In genomic region chr6:56850315-56850714, GRCm38 (mm10) we compare ENCODE assay signal across 12 mouse cellular contexts. TPM values are rescaled to one million over a fixed set of nuclear protein-coding genes. Genes with fewer than 3 reads are reported as not detected.
A peak's percentile ranks its signal among the peaks of the same experiment; 100 is the strongest.
DNase-seq lines count a peak whose midpoint lies in the region; ATAC-seq and TF ChIP-seq lines count a peak whose summit lies in the region.
"Had no signal": no experiment of that assay in that cellular context is flagged by ENCODE, and none has a peak within 500 bp of the region (broad histone marks: within the 10 kb centered on the region; RNA-seq: fewer than 3 reads in every experiment).

No protein-coding gene starts in this region.

- no peak overlapping the region for H3K4me3 ChIP-seq in left cerebral cortex, adult 2 months
- no peak overlapping the region for H3K4me3 ChIP-seq in CH12.LX (replicated peaks in 1 of 3; ENCODE audit: low read depth in 2 of 3, low read length in 2 of 3, poor library complexity in 1 of 3)
- H3K4me3 ChIP-seq: forebrain, embryonic 10.5 days; megakaryocyte, embryonic 14.5 days had no signal

- no peaks in the 10 kb centered on the region for H3K79me2 ChIP-seq in CH12.LX (replicated peaks; ENCODE audit: control insufficient read depth, extremely low read depth, insufficient read depth, poor library complexity, severe bottlenecking)

- 0 out of 4 replicates have a peak, but pooled peaks have one; percentile 34 to 43 for ATAC-seq in hematopoietic stem cell, adult 5-6 weeks (replicated peaks in 1 of 2; ENCODE audit: insufficient read depth in 1 of 2, low FRiP score in 2 of 2, low TSS enrichment in 1 of 2, low read depth in 1 of 2, poor library complexity in 2 of 2, severe bottlenecking in 2 of 2)

- intact Hi-C loops in left cerebral cortex, adult 2 months (cut with DNase I), result no loop called here

- H3K4me2 ChIP-seq in CH12.LX (ENCODE audit: insufficient read depth, low read depth, poor library complexity, severe bottlenecking), result no peak overlapping the region

- TF ChIP-seq POLR2A in CH12.LX (IDR thresholded peaks at IDR 0.05; ENCODE audit: low read depth, low read length), result no peak

- in situ Hi-C loops in CH12.LX (cut with MboI; ENCODE audit: low pct_ligation_motif_present, low pct_unique_long_range_greater_than_20kb, low sequenced_read_pairs), result no loop called here

- H3K9me3 ChIP-seq in CH12.LX (replicated peaks; ENCODE audit: low read length), result no peaks in the 10 kb centered on the region
- H3K9me3 ChIP-seq: forebrain, embryonic 10.5 days; megakaryocyte, embryonic 14.5 days had no signal

- H3K9ac ChIP-seq in CH12.LX (ENCODE audit: insufficient read depth, low read depth), result no peak overlapping the region

- peak; percentile 59 for TF ChIP-seq CTCF in left cerebral cortex, adult 2 months (IDR thresholded peaks at IDR 0.05)
- TF ChIP-seq CTCF in CH12.LX (conservative IDR thresholded peaks at IDR 0.05 in 1 of 2, IDR thresholded peaks at IDR 0.05 in 1 of 2; ENCODE audit: low read depth in 2 of 2, low read length in 2 of 2), result peak in 1 of 2 experiments; percentile 51; a peak in 2 of 4 replicates

- peak; percentile 13 to 23 for DNase-seq in heart, adult 18-20 months
- no peak for DNase-seq in heart, adult 8-10 months (ENCODE audit: low spot score)
- peak in 1 of 2 experiments; percentile 20 for DNase-seq in left cerebral cortex, adult 2 months (ENCODE audit: extremely low spot score in 1 of 2, low spot score in 2 of 2)
- no peak for DNase-seq in left cerebral cortex, adult 8-10 months (ENCODE audit: low spot score in 2 of 2)
- no peak for DNase-seq in CH12.LX (ENCODE audit: extremely low read depth)
- no peak for DNase-seq in urinary bladder, adult 2 months (ENCODE audit: low spot score)
- DNase-seq in ovary, postnatal 10 days (ENCODE audit: low spot score), result no peak
- DNase-seq: cerebellum, postnatal 14 days; layer of hippocampus, postnatal 36 days had no signal

- no peaks in the 10 kb centered on the region for H3K27me3 ChIP-seq in CH12.LX (replicated peaks)
- H3K27me3 ChIP-seq: megakaryocyte, embryonic 14.5 days had no signal

- H3K4me1 ChIP-seq in CH12.LX (ENCODE audit: control insufficient read depth in 1 of 2, insufficient read depth in 2 of 2), result no peaks in the 10 kb centered on the region

- no peak for TF ChIP-seq EP300 in CH12.LX (IDR thresholded peaks at IDR 0.05; ENCODE audit: low read length)

- H3K27ac ChIP-seq in left cerebral cortex, adult 2 months, result no peak overlapping the region
- no peak overlapping the region for H3K27ac ChIP-seq in CH12.LX (ENCODE audit: insufficient read depth, low read depth)
- H3K27ac ChIP-seq: forebrain, embryonic 10.5 days had no signal

- H3K36me3 ChIP-seq in CH12.LX (replicated peaks in 1 of 2; ENCODE audit: control insufficient read depth in 1 of 2, insufficient read depth in 1 of 2, low read length in 1 of 2), result no peaks in the 10 kb centered on the region

- dilution Hi-C loops in CH12.LX (cut with MboI; ENCODE audit: extremely low pct_ligation_motif_present, extremely low pct_unique_long_range_greater_than_20kb, low sequenced_read_pairs), result no loop called here

- TF ChIP-seq RAD21 in CH12.LX (IDR thresholded peaks at IDR 0.05; ENCODE audit: low read depth, low read length), result peak; percentile 45

TF ChIP-seq in CH12.LX, 34 proteins besides CTCF, POLR2A, EP300 and RAD21:
- peak; percentile 59 for TF ChIP-seq SMC3 (IDR thresholded peaks at IDR 0.05; ENCODE audit: low read depth, low read length)
- no peak for TF ChIP-seq RCOR1 (conservative IDR thresholded peaks at IDR 0.05; ENCODE audit: low read depth, low read length)
TF ChIP-seq in CH12.LX: peak in this region for 1.

RNA-seq across cellular contexts. Expression of gene Fkbp9, which starts 18.5 kb away (rescaled TPM):
- total RNA-seq in heart, adult 18-20 months (2021), result 10 to 100 TPM; 90.3 to 90.9 TPM
- 10 to 100 TPM; 86.6 to 95.2 (median 88.9) TPM for total RNA-seq in heart, adult 8-10 months (2022)
- 10 to 100 TPM; 25.9 to 26.6 TPM for total RNA-seq in left cerebral cortex, adult 2 months (2021)
- total RNA-seq in left cerebral cortex, adult 8-10 months (2022), result 10 to 100 TPM; 29.7 to 36.3 (median 33.7) TPM
- 0.97 and 1.7 TPM in 2 replicates for total RNA-seq in CH12.LX (2012; rRNA removed)
- not detected in 2 replicates for total RNA-seq in CH12.LX (2014; rRNA removed)
- polyA plus RNA-seq in CH12.LX (2012; ENCODE audit: insufficient read length, low read depth), result 0.07 and 0.08 TPM in 2 replicates
- 24.0 and 28.7 TPM in 2 replicates for total RNA-seq in hematopoietic stem cell, adult 5-6 weeks (2017)
- polyA plus RNA-seq in urinary bladder, adult 2 months (2012; rRNA removed), result 130 and 159 TPM in 2 replicates

RNA-seq across cellular contexts. Expression of gene Kbtbd2, which starts 52.7 kb away (rescaled TPM):
- total RNA-seq in heart, adult 18-20 months (2021), result 10 to 100 TPM; 33.2 to 37.3 TPM
- total RNA-seq in heart, adult 8-10 months (2022), result 10 to 100 TPM; 23.4 to 36.2 (median 27.8) TPM
- 10 to 100 TPM; 58.1 to 66.1 TPM for total RNA-seq in left cerebral cortex, adult 2 months (2021)
- 10 to 100 TPM; 56.2 to 67.0 (median 59.8) TPM for total RNA-seq in left cerebral cortex, adult 8-10 months (2022)
- total RNA-seq in CH12.LX (2012; rRNA removed) (11.0 and 13.3 TPM in 2 replicates), CH12.LX (2014; rRNA removed) (29.5 and 34.2 TPM in 2 replicates)
- 8.4 and 9.3 TPM in 2 replicates for polyA plus RNA-seq in CH12.LX (2012; ENCODE audit: insufficient read length, low read depth)
- 55.6 and 87.1 TPM in 2 replicates for total RNA-seq in hematopoietic stem cell, adult 5-6 weeks (2017)
- polyA plus RNA-seq in urinary bladder, adult 2 months (2012; rRNA removed), result 20.2 and 21.2 TPM in 2 replicates

Comparison
In these comparisons a context has a peak if more than half of its experiments do, and no peak if none do; other contexts are left out.
1. DNase-seq: peak in heart, adult 18-20 months (2 of 2); none in heart, adult 8-10 months (single experiment), left cerebral cortex, adult 8-10 months (0 of 2), CH12.LX (single experiment), urinary bladder, adult 2 months (single experiment) and ovary, postnatal 10 days (single experiment).